7 mouse cellular contexts compared by ENCODE assay signal in genomic region chr12:74055336-74055931, GRCm38 (mm10). TPM values are rescaled to one million over a fixed set of nuclear protein-coding genes. Genes with fewer than 3 reads are reported as not detected.
A peak's percentile ranks its signal among the peaks of the same experiment; 100 is the strongest.
DNase-seq lines count a peak whose midpoint lies in the region; ATAC-seq and TF ChIP-seq lines count a peak whose summit lies in the region.

No protein-coding gene starts in this region.

- H3K4me2 ChIP-seq in hindbrain, embryonic 11.5 days (replicated peaks; ENCODE audit: low read depth, low read length) = no peak overlapping the region
- no peak overlapping the region for H3K4me2 ChIP-seq in midbrain, embryonic 15.5 days

- no peaks in the 10 kb centered on the region for H3K9me3 ChIP-seq in MEL (replicated peaks; ENCODE audit: insufficient read depth, low read length)
- H3K9me3 ChIP-seq in hindbrain, embryonic 11.5 days (ENCODE audit: control insufficient read depth, low read length) = no peaks in the 10 kb centered on the region
- H3K9me3 ChIP-seq in midbrain, embryonic 15.5 days = no peaks in the 10 kb centered on the region

- no peak overlapping the region for H3K9ac ChIP-seq in MEL (ENCODE audit: control insufficient read depth, low read depth, low read length, poor library complexity, severe bottlenecking)
- H3K9ac ChIP-seq in hindbrain, embryonic 11.5 days (ENCODE audit: low read depth, low read length) = no peak overlapping the region
- no peak overlapping the region for H3K9ac ChIP-seq in midbrain, embryonic 15.5 days

- no peaks in the 10 kb centered on the region for H3K4me1 ChIP-seq in MEL (ENCODE audit: control insufficient read depth in 1 of 2, insufficient read depth in 2 of 2, low read length in 2 of 2)
- peaks cover 8% of the 10 kb centered on the region for H3K4me1 ChIP-seq in cortical plate, adult 2 months (ENCODE audit: control insufficient read depth, insufficient read depth, low read length)
- H3K4me1 ChIP-seq in hindbrain, embryonic 11.5 days (replicated peaks; ENCODE audit: control insufficient read depth, insufficient read depth, low read length) = no peaks in the 10 kb centered on the region
- H3K4me1 ChIP-seq in midbrain, embryonic 15.5 days = no peaks in the 10 kb centered on the region

- TF ChIP-seq CTCF in MEL (IDR thresholded peaks at IDR 0.05 in 2 of 3, conservative IDR thresholded peaks at IDR 0.05 in 1 of 3; ENCODE audit: control insufficient read depth in 1 of 3, insufficient read depth in 1 of 3, low read depth in 2 of 3, low read length in 3 of 3, poor library complexity in 1 of 3, severe bottlenecking in 1 of 3) = peak; percentile 5 to 42 (median 6); a peak in 3 of 6 replicates
- peak; percentile 76 for TF ChIP-seq CTCF in cortical plate, adult 2 months (IDR thresholded peaks at IDR 0.05; ENCODE audit: extremely low read depth, insufficient read depth, low read length)

- H3K27me3 ChIP-seq in MEL (ENCODE audit: control insufficient read depth in 1 of 2, insufficient read depth in 2 of 2, low read length in 2 of 2) = no peaks in the 10 kb centered on the region
- H3K27me3 ChIP-seq in hindbrain, embryonic 11.5 days (ENCODE audit: control insufficient read depth, insufficient read depth, low read length) = no peaks in the 10 kb centered on the region
- H3K27me3 ChIP-seq in midbrain, embryonic 15.5 days (replicated peaks) = no peaks in the 10 kb centered on the region

- no peak overlapping the region for H3K4me3 ChIP-seq in MEL (ENCODE audit: control insufficient read depth in 1 of 2, insufficient read depth in 1 of 2, low read depth in 2 of 2, low read length in 2 of 2)
- no peak overlapping the region for H3K4me3 ChIP-seq in cortical plate, adult 2 months (ENCODE audit: insufficient read depth, low read length)
- H3K4me3 ChIP-seq in hindbrain, embryonic 11.5 days (ENCODE audit: low read depth, low read length) = no peak overlapping the region
- H3K4me3 ChIP-seq in midbrain, embryonic 15.5 days = no peak overlapping the region

- WGBS in hindbrain, embryonic 11.5 days = 56% methylated on average over 12 of the region's 12 CpGs
- WGBS in midbrain, embryonic 15.5 days = 50% methylated on average over 12 of the region's 12 CpGs

- no peak overlapping the region for H3K27ac ChIP-seq in MEL (ENCODE audit: control insufficient read depth, low read depth, low read length)
- no peak overlapping the region for H3K27ac ChIP-seq in cortical plate, adult 2 months (ENCODE audit: insufficient read depth, low read length)
- no peak overlapping the region for H3K27ac ChIP-seq in hindbrain, embryonic 11.5 days (ENCODE audit: low read depth, low read length)
- H3K27ac ChIP-seq in midbrain, embryonic 15.5 days = no peak overlapping the region

- peak; percentile 12 for TF ChIP-seq RAD21 in MEL (IDR thresholded peaks at IDR 0.05; ENCODE audit: low read depth, low read length)

- H3K36me3 ChIP-seq in MEL (ENCODE audit: control insufficient read depth in 1 of 2, insufficient read depth in 2 of 2, low read length in 2 of 2) = no peaks in the 10 kb centered on the region
- no peaks in the 10 kb centered on the region for H3K36me3 ChIP-seq in hindbrain, embryonic 11.5 days (ENCODE audit: control insufficient read depth, insufficient read depth, low read length)
- H3K36me3 ChIP-seq in midbrain, embryonic 15.5 days (replicated peaks) = no peaks in the 10 kb centered on the region

- no peak for TF ChIP-seq EP300 in MEL (IDR thresholded peaks at IDR 0.05; ENCODE audit: low read depth in 1 of 2, low read length in 2 of 2)

- DNase-seq in 416B (ENCODE audit: low read depth) = peak; percentile 49
- DNase-seq in MEL (ENCODE audit: low read depth, low spot score) = no peak
- peak; percentile 80 for DNase-seq in hindbrain, embryonic 11.5 days (ENCODE audit: low spot score)
- DNase-seq in layer of hippocampus, postnatal 25 days (ENCODE audit: extremely low spot score in 1 of 2, low spot score in 1 of 2) = peak; percentile 75 to 92
- DNase-seq in thymus, postnatal 0 days (ENCODE audit: low spot score) = peak; percentile 13

- ATAC-seq in hindbrain, embryonic 11.5 days (ENCODE audit: low FRiP score) = peak; percentile 87
- peak; percentile 85 for ATAC-seq in midbrain, embryonic 15.5 days (replicated peaks)

- TF ChIP-seq POLR2A in MEL (IDR thresholded peaks at IDR 0.05; ENCODE audit: control insufficient read depth in 1 of 2, insufficient read depth in 1 of 2, low read depth in 1 of 2, low read length in 2 of 2, poor library complexity in 1 of 2) = no peak
- no peak for TF ChIP-seq POLR2A in cortical plate, adult 2 months (IDR thresholded peaks at IDR 0.05; ENCODE audit: extremely low read depth, insufficient read depth, low read length)

- no peaks in the 10 kb centered on the region for H3K79me2 ChIP-seq in MEL (ENCODE audit: control insufficient read depth, insufficient read depth, low read length, poor library complexity)

TF ChIP-seq in MEL, 35 proteins besides CTCF, POLR2A, EP300 and RAD21:
- TF ChIP-seq CHD2 (IDR thresholded peaks at IDR 0.05; ENCODE audit: low read length) = no peak
- TF ChIP-seq ETS1 (IDR thresholded peaks at IDR 0.05; ENCODE audit: low read depth, low read length) = no peak
- TF ChIP-seq TAL1 (IDR thresholded peaks at IDR 0.05; ENCODE audit: low read length) = no peak
- no peak for TF ChIP-seq MAX (IDR thresholded peaks at IDR 0.05; ENCODE audit: low read length)
- TF ChIP-seq ZKSCAN1 (IDR thresholded peaks at IDR 0.05; ENCODE audit: low read depth, low read length) = no peak
- no peak for TF ChIP-seq ZMIZ1 (IDR thresholded peaks at IDR 0.05; ENCODE audit: low read depth, low read length)
- TF ChIP-seq USF1 (IDR thresholded peaks at IDR 0.05; ENCODE audit: low read depth, low read length) = no peak
- no peak for TF ChIP-seq TBP (IDR thresholded peaks at IDR 0.05; ENCODE audit: low read depth, low read length)
- TF ChIP-seq GABPA (IDR thresholded peaks at IDR 0.05; ENCODE audit: low read depth, low read length) = no peak
- no peak for TF ChIP-seq POLR2AphosphoS5 (IDR thresholded peaks at IDR 0.05; ENCODE audit: borderline replicate concordance, low read depth, low read length)
- no peak for TF ChIP-seq USF2 (IDR thresholded peaks at IDR 0.05; ENCODE audit: borderline replicate concordance in 1 of 2, insufficient read depth in 1 of 2, low read depth in 1 of 2, low read length in 2 of 2)
- no peak for TF ChIP-seq MEF2A (IDR thresholded peaks at IDR 0.05; ENCODE audit: extremely low read depth, insufficient replicate concordance, low read depth, low read length, poor library complexity, severe bottlenecking)

RNA-seq across cellular contexts. Expression of gene Syt16, which starts 58.0 kb away (rescaled TPM):
- not detected in 2 replicates for total RNA-seq in MEL (2012; rRNA removed)
- under 1 TPM in 1 of 2 experiments, not detected in 1; 0.07 TPM for polyA plus RNA-seq in MEL (2012; ENCODE audit: insufficient read depth in 1 of 2, insufficient read length in 2 of 2, low read depth in 1 of 2, low replicate concordance in 2 of 2, missing spikeins in 1 of 2)
- polyA plus RNA-seq in cortical plate, adult 2 months (2012; rRNA removed) = 64.3 and 68.0 TPM in 2 replicates
- polyA plus RNA-seq in hindbrain, embryonic 11.5 days (2014; fragmentation: Nextera tagmentation; extraction: Ambion mirVana) = 5.4 and 5.5 TPM in 2 replicates
- total RNA-seq in layer of hippocampus, postnatal 25 days (2021) = 10 to 100 TPM; 62.5 to 67.0 TPM
- polyA plus RNA-seq in midbrain, embryonic 15.5 days (2015; fragmentation: Nextera tagmentation; extraction: Ambion mirVana) = 85.4 and 91.2 TPM in 2 replicates
- 0.04 and 0.09 TPM in 2 replicates for polyA plus RNA-seq in thymus, postnatal 0 days (2015; fragmentation: Nextera tagmentation; extraction: Ambion mirVana)

Comparison
In these comparisons a context has a peak if more than half of its experiments do, and no peak if none do; other contexts are left out.
1. RNA of gene Syt16, which starts 58.0 kb away (polyA plus RNA-seq): 85.4 to 91.2 TPM in midbrain, embryonic 15.5 days and 64.3 to 68.0 TPM in cortical plate, adult 2 months; 5.4 to 5.5 TPM in hindbrain, embryonic 11.5 days, 0.04 to 0.09 TPM in thymus, postnatal 0 days and 0.07 TPM in MEL; every median in the first group is over 10 times any median in the second.